Mouse (Mus musculus) adrenal gland, adult 8-10 months (tissue): ENCODE measurements around the gene Antxr1. TPM values are rescaled to one million over a fixed set of nuclear protein-coding genes. Genes with fewer than 3 reads are reported as not detected.

ENCODE experiments used
- DNase-seq: peaks from one replicate; pipeline ENCODE4 v3.0.0; 2022
- total RNA-seq, 4 experiments: library from RNA; stranded (reverse); gene quantifications; 2 replicates each; pipeline ENCODE4 v1.2.4; 2022

Antxr1 gene
- total RNA-seq, 4 experiments from 2014 or later, result 13.9 to 22.5 (median 18.3) TPM

DNA sequence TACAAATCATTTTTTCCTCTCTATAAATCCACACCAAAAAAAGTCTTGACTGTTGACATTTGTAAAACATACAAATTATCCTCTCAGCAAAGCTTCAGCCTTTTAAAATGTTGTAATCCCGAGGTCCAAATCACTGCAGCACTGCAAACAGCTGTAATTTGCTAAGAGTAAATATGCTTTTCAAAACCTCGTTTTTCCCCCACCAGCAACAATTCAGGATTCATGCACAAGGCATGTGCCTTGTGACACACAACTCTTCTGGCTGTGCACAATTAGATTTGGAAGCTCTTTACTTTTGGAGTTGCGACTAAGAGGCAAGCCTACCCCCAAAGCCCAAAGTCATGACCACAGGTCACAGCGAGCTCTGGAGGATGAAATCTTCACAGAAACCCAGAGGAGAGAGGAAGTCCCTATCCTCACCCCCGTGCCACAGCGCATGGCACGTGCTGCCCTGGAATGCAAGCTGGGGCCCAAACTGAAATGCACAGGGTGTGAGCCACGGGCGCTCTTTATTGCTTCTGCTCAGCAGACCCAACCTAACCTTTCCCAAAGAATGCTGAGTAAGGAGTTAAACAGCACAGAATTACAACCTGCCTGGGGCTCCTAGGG, 87.3 kb downstream of the Antxr1 start:
- DNase-seq, result no peak

DNA sequence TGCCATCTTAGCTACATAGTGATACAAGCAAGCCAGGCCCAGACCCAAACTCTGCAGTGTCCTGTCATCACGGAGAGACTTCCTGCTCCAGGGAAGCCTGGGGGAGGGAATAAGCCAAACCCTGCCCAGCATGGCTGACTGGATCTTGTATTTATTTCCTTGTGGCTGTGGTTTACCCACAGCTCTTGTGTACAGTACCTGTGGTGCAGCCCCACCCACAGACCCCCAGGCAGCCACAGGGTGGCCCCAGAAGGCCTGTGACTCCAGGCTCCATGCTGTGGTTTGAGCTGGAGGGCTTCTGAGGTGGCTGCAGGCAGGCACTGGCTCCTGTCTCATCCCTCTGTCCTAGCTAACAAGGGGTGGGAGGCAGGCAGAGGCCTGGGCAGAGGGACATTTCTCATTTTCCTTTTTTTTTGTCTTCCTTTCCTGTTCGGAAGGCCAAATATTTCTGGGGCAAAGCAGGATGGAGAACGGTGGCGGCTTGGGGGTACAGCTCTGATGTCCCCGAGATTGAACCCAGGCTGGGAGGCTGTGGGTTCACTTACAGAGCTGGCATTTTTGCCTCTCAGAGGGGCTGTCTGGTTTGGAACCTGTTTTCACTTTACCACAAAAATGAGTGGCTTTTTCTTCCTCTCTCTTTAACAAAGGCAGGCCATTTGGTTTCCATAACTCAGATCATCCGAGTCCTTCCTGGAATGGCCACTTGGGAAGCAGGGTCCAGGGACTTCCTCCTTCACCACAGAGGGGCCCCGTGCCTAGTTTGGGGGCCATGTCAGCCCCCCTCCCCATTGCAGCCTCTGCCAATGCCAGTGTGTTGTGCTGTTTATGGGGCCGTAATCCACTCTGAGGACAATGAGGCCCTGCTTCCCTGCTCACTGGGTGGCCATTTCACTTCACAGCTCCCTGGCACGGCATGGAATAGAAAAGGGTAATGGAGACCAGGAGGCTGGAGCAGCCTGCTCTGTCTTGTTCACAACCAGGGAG, 91.2 kb downstream of the Antxr1 start:
- no peak for DNase-seq

- DNase-seq, result no peak
Measured at GRCm38 (mm10) chr6:87237260-87237659, 98.4 kb downstream of the Antxr1 start.

- DNase-seq, result no peak
Measured at GRCm38 (mm10) chr6:87236061-87236460, 99.6 kb downstream of the Antxr1 start.

GRCm38 (mm10) chr6:87233111-87233510, 102.5 kb downstream of the Antxr1 start:
- DNase-seq, result no peak

DNA sequence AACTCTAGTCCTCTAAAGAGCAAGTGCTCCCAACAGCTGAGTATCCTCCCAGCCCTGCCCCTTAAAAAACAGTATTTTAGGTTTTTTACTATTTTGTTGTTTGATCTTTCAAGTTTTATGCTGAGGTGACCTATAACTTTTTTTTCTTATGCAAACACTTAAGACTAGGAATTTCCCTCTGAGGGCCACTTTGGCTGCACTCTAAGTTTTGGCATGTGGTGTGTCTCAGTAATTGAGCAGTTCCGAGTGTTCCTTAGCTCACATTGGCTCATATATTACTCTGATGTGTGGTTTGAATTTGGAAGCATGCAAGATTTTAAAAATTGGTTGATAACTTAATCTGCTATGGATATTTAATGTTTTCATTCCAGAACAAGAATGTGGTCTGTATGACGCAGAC, 105.6 kb downstream of the Antxr1 start:
- no peak for DNase-seq

GRCm38 (mm10) chr6:87227940-87228339, 107.7 kb downstream of the Antxr1 start:
- no peak for DNase-seq

DNA sequence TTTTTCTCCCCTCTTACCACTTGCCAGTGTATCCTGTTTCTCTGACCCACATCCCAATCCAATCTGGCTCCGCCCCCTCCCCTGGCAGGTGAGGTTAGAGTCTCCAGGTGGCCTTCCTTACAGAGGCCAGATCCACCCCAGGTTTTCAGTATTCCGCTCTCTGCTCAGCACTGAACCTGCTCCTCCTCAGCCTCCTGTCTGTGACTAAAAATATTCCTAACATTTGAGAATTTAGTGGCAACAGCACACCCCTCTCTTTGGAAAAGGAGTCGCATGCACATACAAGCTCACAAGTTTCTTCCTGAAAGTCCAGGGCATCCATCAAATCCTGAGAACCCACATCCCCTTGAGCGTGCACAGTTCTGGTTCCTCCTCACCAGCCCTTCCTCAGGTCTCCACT, 109.3 kb downstream of the Antxr1 start:
- no peak for DNase-seq

GRCm38 (mm10) chr6:87225286-87225685, 110.3 kb downstream of the Antxr1 start:
- DNase-seq, result no peak

- DNase-seq, result no peak
Measured at GRCm38 (mm10) chr6:87222854-87223631, 112.6 kb downstream of the Antxr1 start.

GRCm38 (mm10) chr6:87219061-87219992, 116.3 kb downstream of the Antxr1 start:
- DNase-seq, result no peak

- DNase-seq, result peak; percentile 51
Measured at GRCm38 (mm10) chr6:87216114-87216591, 119.5 kb downstream of the Antxr1 start.

- peak; percentile 89 for DNase-seq
Measured at GRCm38 (mm10) chr6:87213262-87213661, 122.4 kb downstream of the Antxr1 start.

GRCm38 (mm10) chr6:87211551-87211950, 124.1 kb downstream of the Antxr1 start:
- no peak for DNase-seq

GRCm38 (mm10) chr6:87207373-87207982, 128.1 kb downstream of the Antxr1 start:
- peak; percentile 58 for DNase-seq

GRCm38 (mm10) chr6:87206790-87207189, 128.8 kb downstream of the Antxr1 start:
- DNase-seq, result no peak

- no peak for DNase-seq
Measured at GRCm38 (mm10) chr6:87203467-87203866, 132.2 kb downstream of the Antxr1 start.

DNA sequence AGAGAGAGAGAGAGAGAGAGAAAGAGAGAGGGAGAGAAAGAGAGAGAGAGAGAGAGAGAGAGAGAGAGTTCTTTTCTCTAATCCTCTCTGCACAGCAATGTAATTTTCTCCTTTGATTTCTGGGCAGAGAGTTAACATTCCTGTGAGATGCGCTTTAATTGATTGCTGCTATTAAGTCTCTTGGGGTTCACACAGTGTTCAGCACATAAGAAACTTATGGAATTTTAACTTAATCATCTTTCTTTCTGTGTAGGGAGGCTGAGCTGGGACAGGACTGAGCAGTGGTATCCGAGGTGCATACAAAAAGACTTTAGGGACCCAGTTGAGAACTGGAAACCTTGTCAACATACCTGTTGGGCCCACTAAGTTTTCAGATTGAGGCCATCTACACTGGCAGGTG, 132.6 kb downstream of the Antxr1 start:
- DNase-seq, result no peak

DNA sequence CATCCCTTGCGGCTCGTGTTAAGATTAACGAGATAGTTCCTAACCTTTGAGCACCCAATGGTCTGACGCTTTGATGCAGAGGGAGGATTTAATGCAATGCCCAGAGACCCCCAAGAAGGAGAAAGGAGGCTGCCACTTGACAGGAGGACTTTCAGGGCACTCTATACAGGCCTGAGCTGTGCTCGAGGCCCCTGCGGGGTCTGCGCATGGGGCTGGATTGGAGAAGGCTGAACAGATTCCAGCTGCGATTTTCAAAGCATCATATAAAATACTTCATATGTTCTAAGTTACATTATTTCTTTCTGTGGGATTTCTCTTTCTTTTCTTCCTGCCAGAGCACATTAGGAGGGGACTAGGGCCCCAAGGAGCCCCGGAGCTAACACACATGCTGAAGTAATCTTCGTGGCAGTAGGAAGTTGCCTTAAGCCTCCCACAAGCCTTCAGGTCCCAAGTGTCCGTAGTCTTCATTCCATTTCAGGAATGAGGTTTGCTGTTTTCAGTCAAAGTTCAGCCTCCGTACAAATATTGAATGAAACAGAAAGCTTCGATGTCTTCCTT, 133.5 kb downstream of the Antxr1 start:
- DNase-seq, result no peak

GRCm38 (mm10) chr6:87189755-87190154, 145.9 kb downstream of the Antxr1 start:
- peak; percentile 74 for DNase-seq

GRCm38 (mm10) chr6:87186988-87187387, 148.6 kb downstream of the Antxr1 start:
- DNase-seq, result no peak
